Mouse (Mus musculus) inflammation-experienced regulatory T-cells, adult 16 weeks (primary cell): ENCODE data around the gene Stk16. TPM values are rescaled to one million over a fixed set of nuclear protein-coding genes. Genes with fewer than 3 reads are reported as not detected.

Experiments used
- polyA plus RNA-seq: library from polyadenylated mRNA; unstranded; fragments of 100-300 nt; shearing (Covaris generic); gene quantifications from one replicate; pipeline ENCODE4 v1.2.1, GENCODE M21; 2017

The Stk16 gene
- 104 TPM for polyA plus RNA-seq

GRCm38 (mm10) chr1:75210136-75211087, at the start of gene Stk16, which contains the start of gene Glb1l:
Gene Stk16, plus strand, starts transcription at chr1:75210838.
Gene Glb1l, minus strand, starts transcription at chr1:75210813.

GRCm38 (mm10) chr1:75168472-75169464, 41.9 kb upstream of the Stk16 start, which contains the start of gene Zfand2b:
Gene Zfand2b, plus strand, starts transcription at chr1:75168646.

GRCm38 (mm10) chr1:75180105-75180590, 30.5 kb upstream of the Stk16 start, which contains the start of gene Abcb6:
Gene Abcb6, minus strand, starts transcription at chr1:75180392.

GRCm38 (mm10) chr1:75191622-75192402, 18.8 kb upstream of the Stk16 start, which contains the start of the genes Ankzf1 and Atg9a:
Gene Ankzf1, plus strand, starts transcription at chr1:75192151.
Gene Atg9a, minus strand, starts transcription at chr1:75192196.

GRCm38 (mm10) chr1:75219531-75219930, 8.9 kb downstream of the Stk16 start, which contains the start of gene Tuba4a:
Gene Tuba4a, minus strand, starts transcription at chr1:75219865.

GRCm38 (mm10) chr1:75231664-75232152, 21.1 kb downstream of the Stk16 start, which contains the start of gene A630095N17Rik:
Gene A630095N17Rik, minus strand, starts transcription at chr1:75232102.

GRCm38 (mm10) chr1:75236117-75237050, 25.7 kb downstream of the Stk16 start, which contains the start of gene Dnajb2:
Gene Dnajb2, plus strand, starts transcription at chr1:75236406.

GRCm38 (mm10) chr1:75264091-75264880, 53.6 kb downstream of the Stk16 start, which contains the start of gene Ptprn:
Gene Ptprn, minus strand, starts transcription at chr1:75264502.

Other genes with a start within 250 kb of the Stk16 start
- 9.7 TPM for gene Nhej1, start 85.6 kb upstream of the Stk16 start, polyA plus RNA-seq
- gene Slc23a3, start 76.9 kb upstream of the Stk16 start, polyA plus RNA-seq, result 0.23 TPM
- gene Cnppd1, start 68.1 kb upstream of the Stk16 start, polyA plus RNA-seq, result 192 TPM
- 22.9 TPM for gene Retreg2, start 68.1 kb upstream of the Stk16 start, polyA plus RNA-seq
- gene Zfand2b, start 42.2 kb upstream of the Stk16 start, polyA plus RNA-seq, result 77.4 TPM
- 7.7 TPM for gene Abcb6, start 30.4 kb upstream of the Stk16 start, polyA plus RNA-seq
- 55.8 TPM for gene Ankzf1, start 18.7 kb upstream of the Stk16 start, polyA plus RNA-seq
- 27.1 TPM for gene Atg9a, start 18.6 kb upstream of the Stk16 start, polyA plus RNA-seq
- 18.8 TPM for gene Glb1l, start within 50 bp of the Stk16 start, polyA plus RNA-seq
- gene Tuba4a, start 9.0 kb downstream of the Stk16 start, polyA plus RNA-seq, result 331 TPM
- not detected for gene A630095N17Rik, start 21.3 kb downstream of the Stk16 start, polyA plus RNA-seq
- 39.6 TPM for gene Dnajb2, start 25.6 kb downstream of the Stk16 start, polyA plus RNA-seq
- not detected for gene Ptprn, start 53.7 kb downstream of the Stk16 start, polyA plus RNA-seq
- gene Resp18, start 67.6 kb downstream of the Stk16 start, polyA plus RNA-seq, result not detected
- 90.7 TPM for gene Dnpep, start 107.2 kb downstream of the Stk16 start, polyA plus RNA-seq
- gene Des, start 149.5 kb downstream of the Stk16 start, polyA plus RNA-seq, result 0.22 TPM
- 0.93 TPM for gene Speg, start 164.5 kb downstream of the Stk16 start, polyA plus RNA-seq
- gene Gmppa, start 225.1 kb downstream of the Stk16 start, polyA plus RNA-seq, result 93.4 TPM
- gene Asic4, start 239.6 kb downstream of the Stk16 start, polyA plus RNA-seq, result not detected